Mouse (Mus musculus) effector memory CD4-positive, alpha-beta T cell, adult 5 months (primary cell): Measurements from ENCODE around the gene Fhl5. TPM values are rescaled to one million over a fixed set of nuclear protein-coding genes. Genes with fewer than 3 reads are reported as not detected.

ENCODE experiments used
- polyA plus RNA-seq: library from polyadenylated mRNA; unstranded; fragments of 100-300 nt; shearing (Covaris generic); gene quantifications from one replicate; pipeline ENCODE4 v1.2.1, GENCODE M21; 2017

Gene Fhl5
- polyA plus RNA-seq: not detected

DNA sequence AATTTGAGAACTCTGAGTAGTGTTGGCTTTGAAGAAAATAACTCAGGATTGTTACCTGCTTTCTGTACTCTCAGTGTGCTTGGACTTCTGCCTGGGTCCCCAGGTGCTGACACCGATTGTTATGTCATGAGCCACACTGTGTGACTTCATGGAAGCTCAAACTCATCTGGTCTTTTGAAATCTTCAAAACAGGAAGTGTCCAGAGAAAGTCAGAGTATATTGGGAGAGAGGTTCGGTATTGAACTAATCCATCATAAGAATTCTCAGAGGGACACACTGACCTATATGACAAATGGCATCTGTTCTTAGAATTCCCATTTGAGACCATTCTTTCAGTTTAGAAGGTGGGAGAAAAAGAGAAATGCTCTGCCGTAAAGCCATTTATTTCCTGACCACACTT is at the start of gene Fhl5:
TSS of gene Fhl5 (minus strand) at position 101 of the 400 bp plus-strand sequence.

DNA sequence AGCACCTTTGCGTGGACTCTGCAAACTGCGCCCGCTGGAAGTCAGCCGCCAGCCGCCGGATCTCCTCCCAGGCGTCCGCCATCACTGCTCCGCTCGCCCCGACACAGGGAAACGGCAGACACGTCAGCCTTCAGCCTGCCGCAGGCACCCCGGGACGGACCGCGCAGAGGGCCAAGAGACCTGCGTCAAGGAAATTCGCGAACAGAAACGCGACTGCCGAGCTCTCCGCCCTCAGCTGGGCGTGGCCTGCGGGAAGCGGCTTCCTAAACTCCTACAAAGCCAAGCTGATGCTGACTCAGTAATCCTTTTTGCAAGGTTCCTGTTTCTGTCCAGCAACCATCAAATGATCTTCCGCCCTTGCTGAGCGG is 39.0 kb upstream of the Fhl5 start, which contains the start of gene Ufl1:
TSS of gene Ufl1 (minus strand) at position 151 of the 368 bp plus-strand sequence.

Other genes with a start within 250 kb of the Fhl5 start
- 41.3 TPM for gene Ufl1, start 38.9 kb upstream of the Fhl5 start, polyA plus RNA-seq